Mouse (Mus musculus) left cerebral cortex, postnatal 36 days (tissue): ENCODE measurements around the gene Crybg2. TPM values are rescaled to one million over a fixed set of nuclear protein-coding genes. Genes with fewer than 3 reads are reported as not detected.

Experiments
- DNase-seq, 2 experiments: peaks; one replicate each; pipeline ENCODE4 v3.0.0; 2021 to 2022; ENCODE audit warnings: low spot score in 2 of 2, mixed read lengths in 1 of 2
- intact Hi-C: fragments of 180-260 bp; cut with DNase I; formaldehyde crosslinking; loops from one replicate; pipeline ENCODE4 v1.15.1; 2025
- total RNA-seq, 2 experiments: library from RNA; stranded (reverse); gene quantifications; 2 replicates each; pipeline ENCODE4 v1.2.3; 2021

Gene Crybg2
- total RNA-seq, 2 experiments from 2014 or later, result 3.5 to 4.2 TPM

DNA sequence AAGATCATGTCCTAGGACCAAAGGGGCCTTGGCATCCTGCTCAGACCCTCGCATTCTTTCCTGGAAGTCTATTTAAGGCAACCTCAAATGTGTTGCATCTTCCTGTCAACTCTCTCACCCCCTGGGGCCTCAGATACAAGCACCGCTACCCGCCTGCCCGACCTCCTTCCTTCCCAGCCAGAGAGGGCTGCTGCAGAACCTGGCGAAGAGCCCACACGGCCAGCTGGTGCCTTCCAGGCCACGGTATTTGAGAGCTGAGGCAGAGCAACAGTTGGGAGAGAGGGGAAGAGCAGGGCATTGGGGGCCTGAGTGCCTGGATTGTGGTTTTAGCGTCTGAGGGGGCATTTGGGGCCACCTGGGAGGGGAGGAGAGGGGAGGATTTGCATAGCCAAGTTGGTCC lies 8.1 kb upstream of the Crybg2 start:
- DNase-seq, result no peak
- intact Hi-C loops, result no loop called here

DNA sequence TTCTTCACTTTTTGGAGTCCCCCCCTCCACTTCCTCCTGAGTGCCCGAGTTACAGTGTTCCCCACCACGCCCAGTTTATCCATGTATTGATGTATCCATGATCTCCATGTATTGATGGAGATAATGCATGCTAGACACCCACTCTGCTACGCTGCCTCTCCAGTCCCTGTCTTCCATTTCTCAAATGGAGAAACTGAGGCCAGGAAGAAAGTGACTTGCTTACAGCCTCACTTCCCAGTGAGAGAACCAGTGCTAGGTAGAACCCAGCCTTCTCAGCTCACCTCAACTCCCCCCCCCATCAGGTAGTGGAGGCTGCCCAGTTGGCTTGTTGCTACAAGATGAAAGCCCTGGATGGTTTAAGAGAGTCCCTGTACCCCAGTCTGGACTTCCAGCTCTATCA lies 7.1 kb upstream of the Crybg2 start, which contains the start of gene Zfp683:
Zfp683 (plus strand) TSS at position 301 of the 400 bp plus-strand sequence.
- intact Hi-C loops, result no loop called here
- DNase-seq, result no peak

GRCm38 (mm10) chr4:134058166-134058715 lies 2.4 kb upstream of the Crybg2 start:
- intact Hi-C loops, result no loop called here
- DNase-seq, result no peak

DNA sequence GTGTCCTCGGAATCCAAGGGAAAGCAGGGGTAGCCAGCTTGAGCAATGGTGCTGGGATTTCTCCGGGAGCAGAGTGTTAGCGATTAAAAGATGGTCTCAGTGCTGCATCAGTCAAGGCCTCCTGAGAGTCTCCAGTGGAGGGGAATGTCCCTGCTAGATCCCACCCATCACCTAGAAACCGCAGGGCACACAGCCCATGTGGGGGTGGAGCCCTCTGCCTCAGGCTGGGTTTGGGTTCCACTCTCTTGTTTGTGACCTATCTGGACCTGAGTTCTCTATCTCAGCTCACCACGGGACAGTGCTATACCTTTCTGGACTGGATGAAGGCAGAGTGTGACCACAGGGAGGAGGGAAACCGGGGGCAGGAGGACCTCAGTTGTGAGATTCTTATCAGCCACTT lies 1.7 kb upstream of the Crybg2 start:
- intact Hi-C loops, result no loop called here
- no peak for DNase-seq

- intact Hi-C loops, result no loop called here
- no peak for DNase-seq
Observed at GRCm38 (mm10) chr4:134061166-134061830, 683 bp downstream of the Crybg2 start.

DNA sequence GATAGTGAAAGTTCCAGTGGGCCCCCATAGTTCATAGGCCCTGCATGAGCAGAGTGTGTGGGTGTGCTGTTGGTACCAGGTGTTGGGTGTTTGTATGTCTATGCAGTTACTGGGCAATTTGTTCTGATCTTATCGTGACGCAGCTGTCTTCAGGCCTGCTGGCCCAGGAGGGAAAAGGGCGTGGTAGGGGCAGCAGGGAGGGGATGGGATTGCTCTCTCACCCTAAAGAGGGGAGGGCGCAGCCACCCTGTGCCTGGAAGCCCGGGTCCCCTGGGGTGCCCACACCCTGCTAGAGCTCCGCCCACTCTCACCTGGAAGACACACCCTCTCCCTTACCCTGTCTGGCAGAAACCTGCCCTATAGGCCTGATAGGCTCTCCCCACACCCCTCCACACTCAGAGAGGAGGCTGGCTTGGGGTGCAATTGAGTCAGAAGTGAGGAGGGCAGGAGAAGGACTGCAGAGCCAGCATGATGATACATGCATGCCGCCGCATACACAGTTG lies 1.4 kb downstream of the Crybg2 start:
- no peak for DNase-seq
- intact Hi-C loops, result no loop called here

GRCm38 (mm10) chr4:134062561-134062960 lies 1.9 kb downstream of the Crybg2 start:
- intact Hi-C loops, result no loop called here
- no peak for DNase-seq

GRCm38 (mm10) chr4:134065431-134066004 lies 4.9 kb downstream of the Crybg2 start:
- no peak for DNase-seq
- intact Hi-C loops, result no loop called here

GRCm38 (mm10) chr4:134067383-134067782 lies 6.8 kb downstream of the Crybg2 start:
- intact Hi-C loops, result no loop called here
- DNase-seq, result no peak

- DNase-seq, result no peak
- intact Hi-C loops, result no loop called here
Observed at GRCm38 (mm10) chr4:134067833-134068544, 7.4 kb downstream of the Crybg2 start.

GRCm38 (mm10) chr4:134068793-134069580 lies 8.4 kb downstream of the Crybg2 start:
- intact Hi-C loops, result no loop called here

GRCm38 (mm10) chr4:134078694-134079093 lies 18.1 kb downstream of the Crybg2 start:
- peak in 1 of 2 experiments; percentile 25 for DNase-seq
- intact Hi-C loops, result loop anchor here (5.0 kb wide), 1 partner anchor 41 kb away; no protein-coding TSS in a partner anchor

More at GRCm38 (mm10) chr4:134068793-134069580, 8.4 kb downstream of the Crybg2 start:
- no peak for DNase-seq

GRCm38 (mm10) chr4:134080674-134081073 lies 20.1 kb downstream of the Crybg2 start:
- no peak for DNase-seq
- intact Hi-C loops, result no loop called here

DNA sequence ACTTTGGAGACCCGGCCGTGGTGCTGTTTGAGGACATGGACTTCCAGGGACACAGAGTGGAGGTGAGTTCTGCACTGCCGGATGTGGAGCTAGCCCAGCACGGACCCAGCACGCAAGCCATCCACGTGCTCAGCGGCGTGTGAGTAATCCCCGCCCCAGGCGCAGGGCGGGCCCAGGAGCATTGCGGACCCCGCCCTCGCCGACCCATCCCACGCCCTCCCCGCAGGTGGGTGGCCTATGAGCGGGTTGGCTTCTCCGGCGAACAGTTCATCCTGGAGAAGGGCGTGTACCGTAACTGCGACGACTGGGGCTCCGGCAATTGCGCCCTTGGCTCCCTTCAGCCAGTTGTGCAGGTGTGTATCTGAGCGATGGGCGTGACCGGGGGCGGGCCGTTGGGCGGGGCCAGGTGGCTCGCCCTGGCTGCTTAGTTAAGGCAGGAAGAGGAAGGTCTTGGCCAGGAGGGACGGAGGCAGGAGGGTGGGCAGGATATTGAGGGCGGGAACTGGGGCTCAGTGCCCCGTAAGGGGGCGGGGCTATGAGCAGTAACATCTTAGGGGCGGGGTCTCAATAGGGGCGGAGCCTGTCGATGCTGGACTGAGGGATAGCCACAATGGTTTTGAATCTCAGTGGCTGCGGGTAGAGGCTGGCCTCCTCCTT lies 21.2 kb downstream of the Crybg2 start:
- peak; percentile 76 to 78 for DNase-seq
- intact Hi-C loops, result no loop called here

- DNase-seq, result no peak
- intact Hi-C loops, result no loop called here
Observed at GRCm38 (mm10) chr4:134082460-134082859, 21.8 kb downstream of the Crybg2 start.

- no peak for DNase-seq
- intact Hi-C loops, result no loop called here
Observed at GRCm38 (mm10) chr4:134084999-134085398, 24.4 kb downstream of the Crybg2 start.

DNA sequence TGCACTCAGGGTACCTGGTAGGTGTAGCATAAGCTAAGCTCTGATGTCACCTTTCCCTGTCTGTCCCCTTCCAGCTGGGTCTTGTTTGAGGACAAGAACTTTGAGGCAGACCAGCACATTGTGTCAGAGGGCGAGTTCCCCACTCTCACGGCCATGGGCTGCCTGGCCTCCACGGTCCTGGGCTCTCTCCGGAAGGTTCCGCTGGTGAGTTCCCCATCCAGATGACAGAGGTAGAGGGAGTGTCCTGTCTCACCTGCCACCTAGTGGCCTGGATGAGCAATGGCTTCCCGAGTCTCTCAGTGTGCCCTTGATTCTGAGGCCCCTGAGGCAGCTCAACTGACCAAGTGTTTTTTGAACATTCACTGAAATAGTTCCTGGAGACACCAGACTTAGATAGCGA lies 26.8 kb downstream of the Crybg2 start:
- intact Hi-C loops, result loop anchor here (2.0 kb wide), 1 partner anchor 51 kb away; no protein-coding TSS in a partner anchor
- no peak for DNase-seq

DNA sequence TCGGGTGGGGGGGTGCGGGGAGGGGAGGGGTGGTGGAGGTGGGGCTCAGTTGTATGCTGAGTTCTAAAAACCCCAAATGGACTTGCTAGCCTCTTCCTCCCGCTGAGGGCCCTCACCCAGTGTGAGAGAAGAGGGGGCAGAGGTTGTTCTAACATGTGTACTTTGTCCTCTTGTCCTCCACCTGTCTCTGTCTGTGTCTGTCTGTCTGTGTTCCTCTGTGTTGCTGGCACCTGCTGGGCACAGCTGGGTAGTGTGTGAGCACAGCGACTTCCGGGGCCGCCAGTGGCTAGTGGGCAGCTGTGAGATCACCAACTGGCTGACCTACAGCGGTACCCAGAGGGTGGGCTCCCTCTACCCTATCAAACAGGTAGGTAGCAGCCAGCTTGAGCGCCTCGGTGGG lies 28.4 kb downstream of the Crybg2 start:
- intact Hi-C loops, result no loop called here

More for the DNA sequence above, 28.4 kb downstream of the Crybg2 start:
- DNase-seq, result no peak
